Mouse (Mus musculus) liver, embryonic 13.5 days (tissue): ENCODE data around the gene Disp3. TPM values are rescaled to one million over a fixed set of nuclear protein-coding genes. Genes with fewer than 3 reads are reported as not detected.

ENCODE experiments used
- ATAC-seq: fragments of 200-750 bp; cut with Nextera tagmentation; 2 replicates; pipeline ENCODE4 v1.8.0; 2017; ENCODE audit warnings: low read depth, mild to moderate bottlenecking, moderate number of reproducible peaks, moderate library complexity
- DNase-seq: peaks from one replicate; pipeline ENCODE4 v3.0.0; 2022
- H3K27ac ChIP-seq: fragments of 300-500 bp; sonication (generic); 2 replicates; pipeline ENCODE4 v1.5.1; 2015; ENCODE audit warnings: moderate library complexity, mild to moderate bottlenecking, inconsistent platforms
- H3K27me3 ChIP-seq: fragments of 300-500 bp; sonication (generic); 2 replicates; pipeline ENCODE4 v1.6.1; 2015; ENCODE audit warnings: mild to moderate bottlenecking, inconsistent platforms
- H3K36me3 ChIP-seq: fragments of 300-500 bp; sonication (generic); 2 replicates; pipeline ENCODE4 v1.6.1; 2015; ENCODE audit warnings: mild to moderate bottlenecking, inconsistent platforms
- H3K4me1 ChIP-seq: fragments of 300-500 bp; sonication (generic); replicated peaks from 2 replicates; pipeline ENCODE4 v1.6.1; 2015; ENCODE audit warnings: inconsistent platforms
- H3K4me2 ChIP-seq: fragments of 300-500 bp; sonication (generic); 2 replicates; pipeline ENCODE4 v1.6.1; 2015; ENCODE audit warnings: inconsistent platforms, mild to moderate bottlenecking, moderate library complexity
- H3K4me3 ChIP-seq: fragments of 300-500 bp; sonication (generic); replicated peaks from 2 replicates; pipeline ENCODE4 v1.5.1; 2015; ENCODE audit warnings: mild to moderate bottlenecking, inconsistent platforms
- H3K9ac ChIP-seq: fragments of 300-500 bp; sonication (generic); 2 replicates; pipeline ENCODE4 v1.6.1; 2015; ENCODE audit warnings: mild to moderate bottlenecking, inconsistent platforms
- H3K9me3 ChIP-seq: fragments of 300-500 bp; sonication (generic); replicated peaks from 2 replicates; pipeline ENCODE4 v1.6.1; 2016; ENCODE audit warnings: inconsistent platforms
- WGBS: fragments of 180-500 bp; shearing (Covaris S2); methylation state at CpG from one replicate; pipeline ENCODE4 v1.1.7; 2015; ENCODE audit not compliant: insufficient replicate concordance; 5-methylcytosine and 5-hydroxymethylcytosine counted together
- polyA plus RNA-seq: library from polyadenylated mRNA; unstranded; fragments of >200 nt; fragmentation: Nextera tagmentation; extraction: Ambion mirVana; gene quantifications from 2 replicates; pipeline ENCODE4 v1.2.1, GENCODE M21; 2015

Gene Disp3
- polyA plus RNA-seq, 1 experiment from 2014 or later = 0.03 TPM

- Histone ChIP-seq H3K36me3 (no peaks in the 10 kb centered on the region), H3K4me3 (no peak overlapping the region), H3K9me3 (no peaks in the 10 kb centered on the region), H3K4me2 (no peak overlapping the region), H3K27me3 (no peaks in the 10 kb centered on the region), H3K4me1 (no peaks in the 10 kb centered on the region), H3K9ac (no peak overlapping the region), H3K27ac (no peak overlapping the region)
- DNase-seq (no peak), ATAC-seq (no peak)
- 78% methylated on average over 10 of the region's 10 CpGs for WGBS
Measured at GRCm38 (mm10) chr4:148239474-148240130, 48.2 kb downstream of the Disp3 start.

GRCm38 (mm10) chr4:148238919-148239318, 48.8 kb downstream of the Disp3 start:
- H3K36me3 ChIP-seq = no peaks in the 10 kb centered on the region
- no peak overlapping the region for H3K9ac ChIP-seq
- no peak overlapping the region for H3K4me3 ChIP-seq
- ATAC-seq (no peak), DNase-seq (no peak)
- no peak overlapping the region for H3K4me2 ChIP-seq
- 39% methylated on average over 6 of the region's 6 CpGs for WGBS
- H3K9me3 ChIP-seq = no peaks in the 10 kb centered on the region
- no peaks in the 10 kb centered on the region for H3K4me1 ChIP-seq
- H3K27ac ChIP-seq = no peak overlapping the region
- no peaks in the 10 kb centered on the region for H3K27me3 ChIP-seq

- Histone ChIP-seq H3K4me3 (no peak overlapping the region), H3K36me3 (no peaks in the 10 kb centered on the region), H3K4me1 (no peaks in the 10 kb centered on the region), H3K9me3 (no peaks in the 10 kb centered on the region), H3K9ac (no peak overlapping the region), H3K27ac (no peak overlapping the region), H3K4me2 (no peak overlapping the region), H3K27me3 (no peaks in the 10 kb centered on the region)
- WGBS = 53% methylated on average over 9 of the region's 9 CpGs
- ATAC-seq (no peak), DNase-seq (no peak)
Measured at GRCm38 (mm10) chr4:148238218-148238617, 49.5 kb downstream of the Disp3 start.

- Histone ChIP-seq H3K9me3 (no peaks in the 10 kb centered on the region), H3K27me3 (no peaks in the 10 kb centered on the region), H3K36me3 (no peaks in the 10 kb centered on the region), H3K4me2 (no peak overlapping the region), H3K27ac (no peak overlapping the region), H3K4me1 (no peaks in the 10 kb centered on the region), H3K4me3 (no peak overlapping the region), H3K9ac (no peak overlapping the region)
- DNase-seq (no peak), ATAC-seq (no peak)
- 68% methylated on average over 8 of the region's 8 CpGs for WGBS
Measured at GRCm38 (mm10) chr4:148236664-148237063, 51.1 kb downstream of the Disp3 start.

- H3K4me1 ChIP-seq = no peaks in the 10 kb centered on the region
- no peak overlapping the region for H3K4me3 ChIP-seq
- no peaks in the 10 kb centered on the region for H3K9me3 ChIP-seq
- no peak for ATAC-seq
- WGBS = 68% methylated on average over 9 of the region's 9 CpGs
- no peak overlapping the region for H3K4me2 ChIP-seq
- no peak overlapping the region for H3K9ac ChIP-seq
- no peaks in the 10 kb centered on the region for H3K36me3 ChIP-seq
- no peak for DNase-seq
- H3K27ac ChIP-seq = no peak overlapping the region
- H3K27me3 ChIP-seq = no peaks in the 10 kb centered on the region; the same call in 1 of the 2 replicates
Measured at GRCm38 (mm10) chr4:148233061-148233460, 54.7 kb downstream of the Disp3 start.

- Histone ChIP-seq H3K4me3 (no peak overlapping the region), H3K4me1 (no peaks in the 10 kb centered on the region), H3K9ac (no peak overlapping the region), H3K4me2 (no peak overlapping the region), H3K27me3 (no peaks in the 10 kb centered on the region; the same call in 1 of the 2 replicates), H3K36me3 (no peaks in the 10 kb centered on the region), H3K9me3 (no peaks in the 10 kb centered on the region), H3K27ac (no peak overlapping the region)
- no peak for DNase-seq
- 54% methylated on average over 10 of the region's 10 CpGs for WGBS
- ATAC-seq = no peak
Measured at GRCm38 (mm10) chr4:148232615-148233014, 55.1 kb downstream of the Disp3 start.

GRCm38 (mm10) chr4:148232124-148232523, 55.6 kb downstream of the Disp3 start:
- no peak overlapping the region for H3K27ac ChIP-seq
- ATAC-seq (no peak), DNase-seq (no peak)
- H3K4me2 ChIP-seq = no peak overlapping the region
- H3K9me3 ChIP-seq = no peaks in the 10 kb centered on the region
- no peaks in the 10 kb centered on the region; the same call in 1 of the 2 replicates for H3K27me3 ChIP-seq
- H3K4me3 ChIP-seq = no peak overlapping the region
- no peak overlapping the region for H3K9ac ChIP-seq
- no peaks in the 10 kb centered on the region for H3K36me3 ChIP-seq
- H3K4me1 ChIP-seq = no peaks in the 10 kb centered on the region
- 62% methylated on average over 4 of the region's 4 CpGs for WGBS

- no peak overlapping the region for H3K27ac ChIP-seq
- H3K27me3 ChIP-seq = peaks cover under 1% of the 10 kb centered on the region
- WGBS = 7% methylated on average over 16 of the region's 16 CpGs
- no peak for DNase-seq
- no peaks in the 10 kb centered on the region for H3K4me1 ChIP-seq
- H3K4me3 ChIP-seq = no peak overlapping the region
- no peak overlapping the region for H3K9ac ChIP-seq
- no peaks in the 10 kb centered on the region for H3K36me3 ChIP-seq
- no peaks in the 10 kb centered on the region for H3K9me3 ChIP-seq
- no peak overlapping the region for H3K4me2 ChIP-seq
- ATAC-seq = no peak
Measured at GRCm38 (mm10) chr4:148229646-148230045, 58.1 kb downstream of the Disp3 start.

GRCm38 (mm10) chr4:148222983-148223382, 64.8 kb downstream of the Disp3 start:
- Histone ChIP-seq H3K27ac (no peak overlapping the region), H3K4me3 (no peak overlapping the region), H3K4me1 (no peaks in the 10 kb centered on the region), H3K9me3 (no peaks in the 10 kb centered on the region), H3K27me3 (peaks cover 57% of the 10 kb centered on the region), H3K4me2 (no peak overlapping the region), H3K9ac (no peak overlapping the region), H3K36me3 (no peaks in the 10 kb centered on the region)
- WGBS = 46% methylated on average over 10 of the region's 10 CpGs
- DNase-seq = no peak
- ATAC-seq = no peak

GRCm38 (mm10) chr4:148220656-148221055, 67.1 kb downstream of the Disp3 start:
- peaks cover 70% of the 10 kb centered on the region for H3K27me3 ChIP-seq
- no peaks in the 10 kb centered on the region for H3K9me3 ChIP-seq
- H3K4me1 ChIP-seq = no peaks in the 10 kb centered on the region
- WGBS = 7% methylated on average over 10 of the region's 10 CpGs
- no peak for DNase-seq
- no peaks in the 10 kb centered on the region for H3K36me3 ChIP-seq
- H3K4me2 ChIP-seq = no peak overlapping the region
- H3K4me3 ChIP-seq = no peak overlapping the region
- no peak overlapping the region for H3K27ac ChIP-seq
- ATAC-seq = no peak
- no peak overlapping the region for H3K9ac ChIP-seq

GRCm38 (mm10) chr4:148218238-148218637, 69.5 kb downstream of the Disp3 start:
- H3K27ac ChIP-seq = no peak overlapping the region
- no peak for DNase-seq
- H3K4me2 ChIP-seq = no peak overlapping the region
- no peaks in the 10 kb centered on the region for H3K36me3 ChIP-seq
- WGBS = 23% methylated on average over 10 of the region's 10 CpGs
- no peak overlapping the region for H3K4me3 ChIP-seq
- H3K9me3 ChIP-seq = no peaks in the 10 kb centered on the region
- H3K27me3 ChIP-seq = peaks cover 86% of the 10 kb centered on the region
- ATAC-seq = no peak
- H3K9ac ChIP-seq = no peak overlapping the region
- no peaks in the 10 kb centered on the region for H3K4me1 ChIP-seq

GRCm38 (mm10) chr4:148215264-148215900, 72.4 kb downstream of the Disp3 start:
- Histone ChIP-seq H3K27ac (no peak overlapping the region), H3K9me3 (no peaks in the 10 kb centered on the region), H3K4me2 (no peak overlapping the region), H3K27me3 (peaks cover 82% of the 10 kb centered on the region), H3K4me3 (no peak overlapping the region), H3K4me1 (no peaks in the 10 kb centered on the region), H3K9ac (no peak overlapping the region), H3K36me3 (no peaks in the 10 kb centered on the region)
- WGBS = 45% methylated on average over 11 of the region's 11 CpGs
- no peak for ATAC-seq
- no peak for DNase-seq
